Mouse (Mus musculus): ENCODE measurements around the gene Inca1. TPM values are rescaled to one million over a fixed set of nuclear protein-coding genes. Genes with fewer than 3 reads are reported as not detected.

Gene Inca1
- polyA plus RNA-seq, 1 experiment from 2014 or later: 1.5 TPM

DNA sequence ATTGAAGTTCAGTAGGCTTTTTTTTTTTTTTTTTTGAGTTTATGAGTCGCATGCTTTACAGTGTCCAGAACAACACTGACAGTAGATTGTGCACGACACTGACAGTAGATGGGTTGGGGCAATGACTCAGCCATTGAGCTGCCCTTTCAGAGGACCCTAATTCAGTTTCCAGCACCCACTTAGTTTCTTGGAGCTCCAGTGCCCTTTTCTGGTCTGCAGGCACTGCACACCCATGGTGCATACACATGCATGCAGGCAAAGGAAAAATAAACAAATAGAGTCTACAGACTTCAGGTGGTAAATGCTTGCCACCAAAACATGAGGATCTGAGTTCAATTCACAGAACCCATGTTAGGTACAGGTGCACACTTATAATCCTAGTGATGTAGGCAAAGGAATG lies 26.6 kb upstream of the Inca1 start:
- Histone ChIP-seq H3K4me2 (replicated peaks) (no peak overlapping the region), H3K27me3 (no peaks in the 10 kb centered on the region), H3K9ac (replicated peaks) (no peak overlapping the region), H3K4me1 (no peaks in the 10 kb centered on the region), H3K9me3 (no peaks in the 10 kb centered on the region), H3K27ac (replicated peaks) (no peak overlapping the region), H3K4me3 (no peak overlapping the region), H3K36me3 (peaks cover 62% of the 10 kb centered on the region)
- 97% methylated on average over 2 of the region's 2 CpGs for WGBS
- ATAC-seq (replicated peaks): no peak

DNA sequence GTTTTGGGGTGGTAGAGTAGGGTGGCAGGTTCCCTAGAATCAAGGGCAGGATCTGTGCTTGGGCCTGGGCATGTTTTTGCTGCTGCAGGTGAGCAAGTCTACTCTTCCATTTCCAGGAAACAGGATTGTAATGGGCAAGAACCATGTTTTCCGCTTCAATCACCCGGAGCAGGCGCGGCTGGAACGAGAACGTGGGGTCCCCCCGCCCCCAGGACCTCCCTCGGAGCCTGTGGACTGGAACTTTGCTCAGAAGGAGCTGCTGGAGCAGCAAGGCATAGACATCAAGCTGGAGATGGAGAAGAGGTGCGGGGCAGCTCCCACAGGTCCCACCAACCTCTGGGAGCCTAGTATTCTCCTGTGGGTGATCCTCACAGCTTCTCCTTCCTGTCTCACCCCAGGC lies 24.8 kb upstream of the Inca1 start:
- 94% methylated on average over 9 of the region's 9 CpGs for WGBS
- Histone ChIP-seq H3K27me3 (no peaks in the 10 kb centered on the region), H3K4me1 (no peaks in the 10 kb centered on the region), H3K4me2 (replicated peaks) (no peak overlapping the region), H3K9ac (replicated peaks) (no peak overlapping the region), H3K36me3 (peaks cover 79% of the 10 kb centered on the region), H3K4me3 (no peak overlapping the region), H3K27ac (replicated peaks) (no peak overlapping the region), H3K9me3 (no peaks in the 10 kb centered on the region)
- ATAC-seq (replicated peaks): no peak

DNA sequence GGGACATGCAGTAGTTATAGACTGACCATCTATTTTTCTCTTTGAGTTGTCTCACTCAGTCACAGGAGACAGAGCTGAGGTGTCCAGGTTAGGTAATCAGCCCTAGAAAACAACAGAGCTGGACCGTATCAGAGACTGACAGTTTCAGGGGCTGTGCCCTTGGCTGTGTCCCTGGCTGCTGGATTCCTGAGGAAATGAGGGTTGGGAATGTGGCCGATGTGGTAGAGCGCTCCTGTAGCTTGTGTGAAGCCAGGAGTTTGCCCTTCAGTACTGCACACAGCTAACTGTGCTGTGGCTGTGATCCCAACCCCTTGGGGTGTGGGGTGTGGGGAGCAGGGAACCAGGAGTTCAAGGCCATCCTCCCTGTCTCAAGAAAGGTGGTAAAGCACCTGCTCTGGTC lies 21.1 kb upstream of the Inca1 start:
- no peaks in the 10 kb centered on the region for H3K9me3 ChIP-seq
- WGBS: 97% methylated on average over 3 of the region's 3 CpGs
- no peak overlapping the region for H3K27ac ChIP-seq (replicated peaks)
- no peak for ATAC-seq (replicated peaks)
- H3K4me3 ChIP-seq: no peak overlapping the region
- H3K36me3 ChIP-seq: peaks cover 73% of the 10 kb centered on the region
- H3K4me1 ChIP-seq: no peaks in the 10 kb centered on the region
- no peaks in the 10 kb centered on the region for H3K27me3 ChIP-seq
- no peak overlapping the region for H3K4me2 ChIP-seq (replicated peaks)
- no peak overlapping the region for H3K9ac ChIP-seq (replicated peaks)

DNA sequence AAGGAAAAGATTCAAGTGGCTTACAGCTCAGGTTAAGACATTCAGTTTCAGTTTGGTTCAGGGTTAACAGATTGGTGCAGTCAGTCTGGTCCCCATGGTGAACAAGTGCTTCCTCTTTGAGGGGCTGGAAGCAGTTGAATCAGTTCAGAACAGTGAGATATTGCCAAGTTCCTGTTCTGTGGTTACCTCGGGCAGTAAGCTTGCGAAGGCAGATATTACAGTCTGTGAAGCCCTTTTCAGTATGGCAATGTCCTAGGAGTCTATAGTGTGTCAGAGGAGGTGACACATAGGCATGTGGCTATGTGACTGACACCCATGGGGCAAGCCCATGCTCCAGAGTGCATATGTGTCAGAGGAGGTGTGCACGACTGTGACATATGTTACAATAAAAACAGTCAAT lies 20.6 kb upstream of the Inca1 start:
- 98% methylated on average over 3 of the region's 3 CpGs for WGBS
- Histone ChIP-seq H3K27ac (replicated peaks) (no peak overlapping the region), H3K27me3 (no peaks in the 10 kb centered on the region), H3K4me2 (replicated peaks) (no peak overlapping the region), H3K9me3 (no peaks in the 10 kb centered on the region), H3K4me3 (no peak overlapping the region), H3K36me3 (peaks cover 68% of the 10 kb centered on the region), H3K9ac (replicated peaks) (no peak overlapping the region), H3K4me1 (no peaks in the 10 kb centered on the region)
- ATAC-seq (replicated peaks): no peak

DNA sequence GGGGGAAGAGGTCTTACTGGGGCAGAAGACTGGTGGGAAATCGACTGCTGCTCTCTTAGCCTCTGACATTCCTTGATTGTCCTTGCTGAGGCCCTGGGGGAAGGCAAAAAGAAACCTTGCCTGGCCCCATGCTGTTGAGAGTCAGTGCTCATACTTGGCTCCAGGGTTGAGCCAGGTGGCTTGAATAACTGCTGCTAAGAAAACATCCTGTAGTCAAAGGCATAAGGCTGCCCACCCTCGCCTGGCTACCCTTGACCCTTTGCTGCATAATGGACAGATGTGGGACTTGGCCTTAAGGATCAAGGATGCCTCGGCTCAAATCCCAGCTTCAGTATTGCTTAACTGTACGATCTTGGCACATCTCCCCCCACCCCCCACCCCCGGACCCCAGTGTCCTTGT lies 18.5 kb upstream of the Inca1 start:
- H3K36me3 ChIP-seq: peaks cover 47% of the 10 kb centered on the region
- no peak overlapping the region for H3K27ac ChIP-seq (replicated peaks)
- H3K9me3 ChIP-seq: no peaks in the 10 kb centered on the region
- WGBS: 87% methylated on average over 5 of the region's 5 CpGs
- H3K27me3 ChIP-seq: no peaks in the 10 kb centered on the region
- no peak overlapping the region for H3K9ac ChIP-seq (replicated peaks)
- H3K4me3 ChIP-seq: no peak overlapping the region
- no peaks in the 10 kb centered on the region for H3K4me1 ChIP-seq
- ATAC-seq (replicated peaks): no peak
- no peak overlapping the region for H3K4me2 ChIP-seq (replicated peaks)

DNA sequence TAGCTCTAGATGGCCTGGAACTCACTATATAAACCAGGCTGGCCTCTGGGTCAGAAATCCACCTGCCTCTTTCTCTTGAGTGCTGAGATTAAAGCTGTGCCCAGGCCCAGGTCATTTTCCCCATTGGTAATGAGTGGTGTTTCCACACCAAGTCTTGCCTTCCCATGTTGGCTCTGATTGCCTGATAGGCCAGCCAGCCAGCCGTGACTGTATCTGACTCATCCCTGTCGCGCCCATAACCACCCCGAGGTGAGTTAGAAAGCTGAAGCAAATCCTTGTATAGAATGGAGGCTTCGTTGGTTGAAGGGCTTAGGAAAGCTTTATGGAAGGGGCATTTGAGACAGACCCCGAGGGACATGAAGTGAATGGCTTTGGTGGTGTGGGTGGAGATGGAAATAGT lies 15.9 kb upstream of the Inca1 start:
- Histone ChIP-seq H3K36me3 (peaks cover 45% of the 10 kb centered on the region), H3K27ac (replicated peaks) (no peak overlapping the region), H3K4me2 (replicated peaks) (no peak overlapping the region), H3K9me3 (no peaks in the 10 kb centered on the region), H3K4me1 (no peaks in the 10 kb centered on the region), H3K27me3 (no peaks in the 10 kb centered on the region), H3K9ac (replicated peaks) (no peak overlapping the region), H3K4me3 (no peak overlapping the region)
- no peak for ATAC-seq (replicated peaks)
- WGBS: 94% methylated on average over 6 of the region's 6 CpGs

DNA sequence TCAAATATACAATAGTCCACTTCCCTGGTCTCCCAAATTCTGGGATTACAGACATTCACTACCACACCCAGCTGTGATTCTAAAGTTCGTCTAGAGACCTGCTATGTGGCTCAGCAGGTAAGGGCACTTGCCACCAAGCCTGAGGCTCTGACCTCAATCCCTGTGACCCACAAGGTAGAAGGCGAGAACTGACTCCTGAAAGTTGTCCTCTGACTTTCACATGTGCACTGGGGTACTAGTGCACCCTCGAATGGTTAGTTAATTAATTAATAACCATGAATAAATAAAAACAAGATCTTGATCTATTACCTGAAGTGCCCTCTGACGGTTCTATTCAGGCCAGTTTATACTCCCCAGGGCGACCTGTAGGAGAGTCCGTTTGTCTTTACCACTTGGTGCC lies 13.3 kb upstream of the Inca1 start:
- H3K27me3 ChIP-seq: no peaks in the 10 kb centered on the region
- ATAC-seq (replicated peaks): no peak
- no peaks in the 10 kb centered on the region for H3K9me3 ChIP-seq
- peaks cover 31% of the 10 kb centered on the region for H3K36me3 ChIP-seq
- no peak overlapping the region for H3K4me2 ChIP-seq (replicated peaks)
- no peak overlapping the region for H3K4me3 ChIP-seq
- no peak overlapping the region for H3K27ac ChIP-seq (replicated peaks)
- no peaks in the 10 kb centered on the region for H3K4me1 ChIP-seq
- WGBS: 87% methylated on average over 6 of the region's 6 CpGs
- no peak overlapping the region for H3K9ac ChIP-seq (replicated peaks)

DNA sequence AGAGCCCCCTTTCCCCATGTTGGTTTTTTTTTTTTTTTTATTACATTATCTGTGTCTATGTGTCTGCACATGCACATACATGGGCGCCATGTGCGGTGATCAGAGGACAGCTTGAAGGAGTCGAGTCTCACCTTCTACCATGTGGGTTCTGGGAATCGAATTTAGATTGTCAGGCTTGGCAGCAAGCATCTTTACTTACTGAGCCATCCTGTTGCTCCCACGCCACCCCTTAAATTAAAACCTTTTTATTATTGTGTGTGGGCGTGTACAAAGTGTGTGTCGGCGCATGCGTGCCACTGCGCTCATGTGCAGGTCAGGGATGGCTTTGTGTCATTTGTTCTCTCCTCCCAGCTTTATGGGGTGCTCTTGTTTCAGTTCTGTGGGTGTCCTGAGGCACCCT lies 11.1 kb upstream of the Inca1 start:
- Histone ChIP-seq H3K4me1 (no peaks in the 10 kb centered on the region), H3K4me2 (replicated peaks) (no peak overlapping the region), H3K27ac (replicated peaks) (no peak overlapping the region), H3K9me3 (no peaks in the 10 kb centered on the region), H3K27me3 (no peaks in the 10 kb centered on the region), H3K36me3 (peaks cover 43% of the 10 kb centered on the region), H3K9ac (replicated peaks) (no peak overlapping the region), H3K4me3 (no peak overlapping the region)
- WGBS: 94% methylated on average over 10 of the region's 10 CpGs
- no peak for ATAC-seq (replicated peaks)

DNA sequence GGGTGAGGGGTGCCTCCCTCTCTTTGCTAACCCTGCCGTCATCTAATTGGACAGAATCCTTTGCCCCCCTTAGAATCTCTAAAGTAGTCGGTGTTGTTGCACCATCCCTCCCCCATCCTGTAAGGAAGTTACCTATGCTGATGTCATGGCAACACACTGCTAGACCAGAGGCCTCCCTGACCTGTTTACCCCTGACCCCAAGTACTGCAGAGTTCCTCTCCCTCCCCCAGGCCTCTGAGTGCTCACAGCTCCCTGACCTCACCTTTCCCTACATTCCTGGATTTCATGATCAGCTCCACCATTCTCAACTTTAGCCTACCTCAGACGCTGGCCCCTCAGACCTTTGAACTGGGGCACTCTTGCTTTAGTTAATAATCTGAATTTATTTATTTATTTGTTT lies 6.2 kb upstream of the Inca1 start:
- WGBS: 91% methylated on average over 3 of the region's 3 CpGs
- Histone ChIP-seq H3K4me2 (replicated peaks) (no peak overlapping the region), H3K27ac (replicated peaks) (no peak overlapping the region), H3K36me3 (peaks cover 53% of the 10 kb centered on the region), H3K4me1 (peaks cover 17% of the 10 kb centered on the region), H3K27me3 (no peaks in the 10 kb centered on the region), H3K4me3 (no peak overlapping the region), H3K9me3 (no peaks in the 10 kb centered on the region), H3K9ac (replicated peaks) (no peak overlapping the region)
- ATAC-seq (replicated peaks): no peak

DNA sequence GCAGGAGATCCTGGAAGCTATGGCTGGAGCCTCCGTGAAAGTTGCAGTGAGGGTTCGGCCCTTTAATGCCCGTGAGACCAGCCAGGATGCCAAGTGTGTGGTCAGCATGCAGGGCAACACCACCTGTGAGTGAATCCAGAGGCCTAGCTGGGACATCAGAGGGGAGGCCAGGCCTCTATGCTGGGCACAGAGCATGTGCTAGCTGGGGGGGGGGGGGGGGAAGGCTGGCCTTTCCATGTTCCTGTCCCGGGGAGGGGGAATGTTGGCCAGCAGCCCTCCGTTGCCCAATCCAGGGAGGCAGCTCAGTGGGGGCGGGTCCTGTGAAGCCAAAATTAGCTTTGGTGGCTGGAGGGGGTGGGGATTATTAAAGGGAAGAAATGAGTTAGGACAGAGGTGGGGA lies 2.8 kb upstream of the Inca1 start:
- Histone ChIP-seq H3K27ac (replicated peaks) (no peak overlapping the region), H3K27me3 (no peaks in the 10 kb centered on the region), H3K9ac (replicated peaks) (no peak overlapping the region), H3K36me3 (peaks cover 39% of the 10 kb centered on the region), H3K4me2 (replicated peaks) (no peak overlapping the region), H3K4me1 (peaks cover 27% of the 10 kb centered on the region), H3K4me3 (no peak overlapping the region), H3K9me3 (no peaks in the 10 kb centered on the region)
- no peak for ATAC-seq (replicated peaks)
- 82% methylated on average over 6 of the region's 6 CpGs for WGBS

DNA sequence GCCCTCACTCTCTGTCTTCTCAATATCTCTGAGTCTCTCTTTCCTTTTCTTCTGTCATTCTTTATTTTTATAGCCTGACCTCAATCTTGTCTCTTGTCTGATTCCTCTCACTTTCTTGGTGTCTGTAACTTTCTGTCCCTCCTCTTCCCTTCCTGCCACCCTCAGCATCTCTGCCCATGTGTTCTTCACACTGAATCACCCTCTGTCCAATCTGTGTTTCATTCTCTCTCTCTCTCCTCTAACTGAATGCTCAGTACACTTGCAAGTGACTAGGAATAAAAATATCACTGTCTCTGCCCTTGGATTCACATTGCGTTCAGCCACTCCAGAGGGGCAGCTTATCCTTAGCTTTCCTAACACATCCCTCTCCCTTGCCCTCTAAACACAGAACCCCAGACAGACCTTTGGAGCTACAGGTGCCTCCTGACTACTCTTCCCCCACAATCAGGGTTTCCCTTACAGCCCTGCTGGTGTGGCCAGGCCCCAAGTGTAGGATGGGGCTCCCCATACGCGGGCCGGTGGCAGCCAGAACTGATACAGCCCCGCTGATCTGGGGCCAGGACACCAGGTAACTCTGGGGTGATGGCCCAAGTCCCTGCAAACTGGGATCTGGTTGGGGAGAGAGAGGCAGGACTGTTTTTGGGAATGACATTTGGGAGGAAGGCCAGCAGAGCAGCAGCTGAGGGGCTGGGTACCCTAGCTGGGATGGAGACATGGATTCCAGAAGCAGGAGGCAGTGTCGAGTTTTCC lies 2.2 kb upstream of the Inca1 start:
- no peak for ATAC-seq (replicated peaks)
- Histone ChIP-seq H3K4me2 (replicated peaks) (peak overlapping the region; percentile 84; the same call in 1 of the 2 replicates), H3K27me3 (no peaks in the 10 kb centered on the region), H3K27ac (replicated peaks) (no peak overlapping the region), H3K4me3 (0 out of 2 replicates have a peak overlapping the region, but pooled peaks have one; percentile 96), H3K4me1 (peaks cover 27% of the 10 kb centered on the region), H3K9me3 (no peaks in the 10 kb centered on the region), H3K9ac (replicated peaks) (peak overlapping the region; percentile 92; the same call in 1 of the 2 replicates), H3K36me3 (peaks cover 33% of the 10 kb centered on the region)
- 80% methylated on average over 6 of the region's 6 CpGs for WGBS

DNA sequence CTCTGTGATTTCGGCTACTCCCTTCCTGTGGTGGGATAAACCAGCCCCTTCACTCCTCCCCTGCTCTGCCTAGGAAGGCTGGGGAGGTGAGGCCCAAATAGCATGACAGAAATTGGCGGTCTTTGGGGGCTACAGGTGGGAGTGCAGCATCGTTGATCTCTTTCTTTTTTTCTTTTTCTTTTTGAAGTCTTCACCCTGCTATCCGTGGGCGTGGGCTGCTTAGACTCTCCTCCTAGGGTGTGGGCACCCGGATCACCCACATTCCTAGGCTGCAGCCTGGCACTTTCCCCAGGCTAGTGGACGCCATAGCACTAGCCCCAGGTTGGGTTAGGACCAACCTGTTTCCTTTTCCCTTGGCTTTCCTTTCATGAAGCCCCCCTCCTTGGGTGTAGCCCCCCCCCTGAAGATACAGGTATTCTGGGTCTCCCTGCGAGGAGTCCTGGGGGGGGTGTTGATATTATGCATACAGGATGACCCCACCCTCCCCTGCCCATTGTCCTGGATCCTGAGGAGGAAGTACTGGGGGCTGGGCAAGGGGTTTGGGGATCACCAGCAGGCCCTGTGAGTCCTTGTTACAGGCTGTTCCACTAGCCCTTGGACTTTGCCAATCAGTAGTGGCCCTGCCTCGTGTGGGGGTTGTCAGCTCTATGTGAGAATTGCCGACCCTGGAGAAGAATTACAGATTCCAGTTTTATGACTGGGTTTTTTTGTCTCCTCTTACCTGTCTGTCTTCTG lies 1.4 kb upstream of the Inca1 start:
- Histone ChIP-seq H3K4me3 (peak overlapping the region; percentile 96), H3K4me1 (peaks cover 27% of the 10 kb centered on the region), H3K27ac (replicated peaks) (peak overlapping the region; percentile 91; the same call in 1 of the 2 replicates), H3K36me3 (peaks cover 26% of the 10 kb centered on the region), H3K4me2 (replicated peaks) (peak overlapping the region; percentile 84), H3K27me3 (no peaks in the 10 kb centered on the region), H3K9ac (replicated peaks) (peak overlapping the region; percentile 92), H3K9me3 (no peaks in the 10 kb centered on the region)
- no peak for ATAC-seq (replicated peaks)
- 16% methylated on average over 10 of the region's 10 CpGs for WGBS

Measured in forebrain, embryonic 15.5 days (tissue).